Mouse (Mus musculus): ENCODE data around the gene Ttc34.

Gene Ttc34

GRCm38 (mm10) chr4:154837170-154837569, at the start of gene Ttc34:
TSS of gene Ttc34 (plus strand) at chr4:154837459.
- peak; percentile 60 to 88 for DNase-seq (ENCODE audit: inconsistent age in 2 of 2, low spot score in 1 of 2)

- no peak for DNase-seq (ENCODE audit: inconsistent age in 2 of 2, low spot score in 1 of 2)
These were observed 49.1 kb upstream of the Ttc34 start for GRCm38 (mm10) chr4:154787960-154788702.

- no peak for DNase-seq (ENCODE audit: inconsistent age in 2 of 2, low spot score in 1 of 2)
These were observed 45.4 kb upstream of the Ttc34 start for GRCm38 (mm10) chr4:154791894-154792293.

GRCm38 (mm10) chr4:154793499-154793898, 43.8 kb upstream of the Ttc34 start:
- no peak for DNase-seq (ENCODE audit: inconsistent age in 2 of 2, low spot score in 1 of 2)

- peak; percentile 29 to 77 for DNase-seq (ENCODE audit: inconsistent age in 2 of 2, low spot score in 1 of 2)
These were observed 39.4 kb upstream of the Ttc34 start for GRCm38 (mm10) chr4:154797834-154798233.

GRCm38 (mm10) chr4:154800543-154800942, 36.7 kb upstream of the Ttc34 start:
- no peak for DNase-seq (ENCODE audit: inconsistent age in 2 of 2, low spot score in 1 of 2)

- DNase-seq (ENCODE audit: inconsistent age in 2 of 2, low spot score in 1 of 2): no peak
These were observed 35.0 kb upstream of the Ttc34 start for GRCm38 (mm10) chr4:154802210-154802609.

GRCm38 (mm10) chr4:154825662-154826061, 11.6 kb upstream of the Ttc34 start:
- peak; percentile 25 to 74 for DNase-seq (ENCODE audit: inconsistent age in 2 of 2, low spot score in 1 of 2)

GRCm38 (mm10) chr4:154826224-154826623, 11.0 kb upstream of the Ttc34 start:
- no peak for DNase-seq (ENCODE audit: inconsistent age in 2 of 2, low spot score in 1 of 2)

- no peak for DNase-seq (ENCODE audit: inconsistent age in 2 of 2, low spot score in 1 of 2)
These were observed 10.1 kb upstream of the Ttc34 start for GRCm38 (mm10) chr4:154827181-154827580.

- DNase-seq (ENCODE audit: inconsistent age in 2 of 2, low spot score in 1 of 2): no peak
These were observed 9.2 kb upstream of the Ttc34 start for GRCm38 (mm10) chr4:154827861-154828610.

- DNase-seq (ENCODE audit: inconsistent age in 2 of 2, low spot score in 1 of 2): no peak
These were observed 5.2 kb upstream of the Ttc34 start for GRCm38 (mm10) chr4:154831915-154832573.

GRCm38 (mm10) chr4:154836183-154836915, 910 bp upstream of the Ttc34 start:
- no peak for DNase-seq (ENCODE audit: inconsistent age in 2 of 2, low spot score in 1 of 2)

GRCm38 (mm10) chr4:154838741-154839140, 1.5 kb downstream of the Ttc34 start:
- DNase-seq (ENCODE audit: inconsistent age in 2 of 2, low spot score in 1 of 2): no peak

- DNase-seq (ENCODE audit: inconsistent age in 2 of 2, low spot score in 1 of 2): peak in 1 of 2 experiments; percentile 70
These were observed 2.1 kb downstream of the Ttc34 start for GRCm38 (mm10) chr4:154839406-154839805.

GRCm38 (mm10) chr4:154852696-154853095, 15.4 kb downstream of the Ttc34 start:
- peak in 1 of 2 experiments; percentile 7 for DNase-seq (ENCODE audit: inconsistent age in 2 of 2, low spot score in 1 of 2)

GRCm38 (mm10) chr4:154853881-154854280, 16.6 kb downstream of the Ttc34 start:
- peak in 1 of 2 experiments; percentile 12 for DNase-seq (ENCODE audit: inconsistent age in 2 of 2, low spot score in 1 of 2)

GRCm38 (mm10) chr4:154854676-154855345, 17.6 kb downstream of the Ttc34 start:
- DNase-seq (ENCODE audit: inconsistent age in 2 of 2, low spot score in 1 of 2): peak in 1 of 2 experiments; percentile 16

- DNase-seq (ENCODE audit: inconsistent age in 2 of 2, low spot score in 1 of 2): peak; percentile 75 to 91
These were observed 18.6 kb downstream of the Ttc34 start for GRCm38 (mm10) chr4:154855721-154856479.

GRCm38 (mm10) chr4:154856480-154856837, 19.2 kb downstream of the Ttc34 start:
- no peak for DNase-seq (ENCODE audit: inconsistent age in 2 of 2, low spot score in 1 of 2)

Data from adrenal gland, adult (tissue).